Mouse (Mus musculus) brain, embryonic 14.5 days (tissue): ENCODE data around the gene Fbxo44. TPM values are rescaled to one million over a fixed set of nuclear protein-coding genes. Genes with fewer than 3 reads are reported as not detected.
"Not testable (repeated sequence)": the region's sequence is repeated elsewhere in the genome, so short reads cannot be mapped to it uniquely, and the experiment has no call there.

Experiments used
- DNase-seq: peaks from one replicate; pipeline ENCODE4 v3.0.0-alpha.2; 2011; ENCODE audit warnings: low read depth
- CTCF ChIP-seq: fragments of 200-500 bp; IDR thresholded peaks from 2 replicates; pipeline ENCODE4 v1.5.1; 2012; ENCODE audit warnings: inconsistent platforms, mild to moderate bottlenecking, moderate library complexity, borderline replicate concordance; ENCODE audit not compliant: insufficient read depth, insufficient read length; ENCODE audit errors: extremely low read depth
- POLR2A ChIP-seq: fragments of 200-500 bp; IDR thresholded peaks from 2 replicates; pipeline ENCODE4 v1.6.1; 2012; ENCODE audit warnings: mild to moderate bottlenecking, inconsistent platforms, borderline replicate concordance; ENCODE audit not compliant: poor library complexity, insufficient read depth, insufficient read length, severe bottlenecking; ENCODE audit errors: extremely low read depth
- polyA plus RNA-seq: library from polyadenylated mRNA; depleted of rRNA; stranded (reverse); fragments of >200 nt; gene quantifications from 2 replicates; pipeline ENCODE4 v1.2.3, GENCODE M21; 2012

The Fbxo44 gene
- polyA plus RNA-seq, 1 experiment, result 122 TPM

GRCm38 (mm10) chr4:148122694-148123066 is 37.6 kb downstream of the Fbxo44 start:
- TF ChIP-seq POLR2A (no peak), CTCF (no peak)
- DNase-seq, result no peak

GRCm38 (mm10) chr4:148121982-148122693 is 38.1 kb downstream of the Fbxo44 start:
- TF ChIP-seq CTCF (no peak), POLR2A (no peak)
- DNase-seq, result peak; percentile 96

- TF ChIP-seq POLR2A, result no peak
- TF ChIP-seq CTCF, result no peak
- peak; percentile 96 for DNase-seq
These were observed 38.9 kb downstream of the Fbxo44 start for GRCm38 (mm10) chr4:148121362-148121761.

GRCm38 (mm10) chr4:148120555-148120954 is 39.7 kb downstream of the Fbxo44 start:
- DNase-seq, result peak; percentile 64
- TF ChIP-seq CTCF (no peak), POLR2A (no peak)

DNA sequence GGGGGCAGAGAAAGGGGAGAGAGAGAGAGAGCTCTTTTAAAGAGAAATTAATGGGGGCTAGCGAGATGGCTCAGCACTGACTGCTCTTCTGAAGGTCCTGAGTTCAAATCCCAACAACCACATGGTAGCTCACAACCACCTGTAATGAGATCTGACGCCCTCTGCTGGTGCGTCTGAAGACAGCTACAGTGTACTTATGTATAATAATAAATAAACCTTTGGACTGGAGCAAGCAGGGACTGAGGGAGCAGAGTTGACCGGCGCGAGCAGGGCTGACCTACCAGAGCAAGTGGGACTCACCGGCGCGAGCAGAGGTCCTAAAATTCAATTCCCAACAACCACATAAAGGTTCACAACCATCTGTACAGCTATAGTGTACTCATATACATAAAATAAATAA is 40.7 kb downstream of the Fbxo44 start:
- DNase-seq, result not testable (repeated sequence)

DNA sequence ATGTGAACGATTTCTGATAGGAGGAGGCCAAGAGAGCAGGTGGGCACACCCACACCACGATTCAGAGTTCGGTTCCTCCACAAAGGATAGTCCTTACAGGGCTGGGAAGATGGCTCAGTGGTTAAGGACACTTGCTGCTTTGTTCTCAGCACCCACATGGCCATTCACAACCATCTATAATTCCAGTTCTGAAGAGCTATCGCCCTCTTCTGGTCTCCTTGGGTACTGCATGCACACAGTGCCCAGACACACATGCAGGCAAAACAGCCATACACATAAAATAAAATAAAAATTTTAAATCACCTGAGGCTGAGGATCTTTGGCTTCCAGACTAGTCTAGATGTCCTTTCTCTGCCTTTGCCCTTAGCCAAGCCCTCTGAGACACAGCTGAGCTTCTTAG is 42.9 kb downstream of the Fbxo44 start:
- TF ChIP-seq POLR2A, result no peak
- TF ChIP-seq CTCF, result peak; percentile 27; the same call in 1 of the 2 replicates
- DNase-seq, result no peak

- no peak for TF ChIP-seq POLR2A
- TF ChIP-seq CTCF, result peak; percentile 48; the same call in 1 of the 2 replicates
- peak; percentile 15 for DNase-seq
These were observed 43.6 kb downstream of the Fbxo44 start for GRCm38 (mm10) chr4:148116657-148117056.

DNA sequence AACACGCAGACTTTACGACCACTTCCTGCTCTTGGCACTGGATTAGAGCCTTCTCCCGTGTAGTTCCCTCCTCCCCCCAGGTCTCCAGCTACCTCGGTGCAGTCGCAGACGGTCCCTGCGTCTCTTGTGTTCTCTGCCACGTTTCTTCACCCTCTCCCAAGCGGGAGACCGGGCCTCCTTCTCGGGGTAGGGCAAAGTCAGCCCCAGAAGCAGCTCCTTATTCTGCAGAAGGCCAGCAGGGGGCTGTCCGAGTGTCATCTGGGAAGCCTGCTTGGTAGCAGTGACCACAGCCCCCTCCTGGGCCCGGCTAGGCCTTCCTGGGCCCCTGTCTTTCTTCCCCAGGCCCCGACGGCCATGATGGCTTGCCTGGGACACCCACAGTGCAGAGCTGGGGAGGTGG is 44.8 kb downstream of the Fbxo44 start:
- peak; percentile 35 for DNase-seq
- TF ChIP-seq CTCF (peak; percentile 55), POLR2A (no peak)

- DNase-seq, result peak; percentile 95
- no peak for TF ChIP-seq POLR2A
- TF ChIP-seq CTCF, result peak; percentile 97
These were observed 45.4 kb downstream of the Fbxo44 start for GRCm38 (mm10) chr4:148114758-148115391.

- TF ChIP-seq POLR2A (no peak), CTCF (no peak)
- no peak for DNase-seq
These were observed 47.8 kb downstream of the Fbxo44 start for GRCm38 (mm10) chr4:148112519-148112918.

GRCm38 (mm10) chr4:148109215-148109614 is 51.1 kb downstream of the Fbxo44 start:
- TF ChIP-seq CTCF, result no peak
- no peak for TF ChIP-seq POLR2A
- no peak for DNase-seq

DNA sequence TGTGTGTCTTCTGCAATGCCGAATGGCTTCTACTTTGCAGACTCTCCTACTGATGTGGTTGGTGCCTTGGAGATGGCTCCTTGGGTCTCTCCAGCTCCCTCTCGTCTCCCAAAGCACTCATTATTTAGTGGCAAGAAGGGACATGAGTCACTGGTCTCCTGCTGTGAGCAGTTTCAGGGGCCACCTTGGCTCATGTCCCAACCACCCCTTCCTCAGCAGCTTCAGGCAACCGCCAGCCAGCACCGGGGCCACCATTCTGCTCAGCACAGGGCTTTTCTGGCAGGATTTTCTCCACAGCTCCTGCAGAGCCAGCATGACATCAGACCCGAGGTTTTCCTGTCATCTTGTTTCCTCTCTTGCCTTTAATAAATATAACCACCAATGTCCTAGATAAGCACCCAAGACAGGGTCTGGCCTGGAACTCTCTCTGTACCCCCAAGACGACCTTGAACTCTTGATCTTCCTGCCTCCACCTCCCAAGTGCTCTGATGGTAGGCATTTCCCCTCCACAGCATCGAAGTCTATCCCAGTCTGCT is 51.6 kb downstream of the Fbxo44 start:
- DNase-seq, result no peak

GRCm38 (mm10) chr4:148107621-148108291 is 52.5 kb downstream of the Fbxo44 start:
- TF ChIP-seq CTCF (no peak), POLR2A (no peak)
- DNase-seq, result peak; percentile 83

More for the DNA sequence above, 51.6 kb downstream of the Fbxo44 start:
- TF ChIP-seq CTCF (no peak), POLR2A (no peak)
